Mouse (Mus musculus) bone marrow macrophage, adult 2 months (primary cell): ENCODE data around the gene Klk1b1.

Experiments
- CTCF ChIP-seq: IDR thresholded peaks from 2 replicates; pipeline ENCODE4 v1.5.1; 2012; ENCODE audit warnings: low read depth, mild to moderate bottlenecking, low read length, moderate library complexity
- POLR2A ChIP-seq: IDR thresholded peaks from 2 replicates; pipeline ENCODE4 v1.6.1; 2012; ENCODE audit warnings: mild to moderate bottlenecking, low read depth, low read length, borderline replicate concordance

DNA sequence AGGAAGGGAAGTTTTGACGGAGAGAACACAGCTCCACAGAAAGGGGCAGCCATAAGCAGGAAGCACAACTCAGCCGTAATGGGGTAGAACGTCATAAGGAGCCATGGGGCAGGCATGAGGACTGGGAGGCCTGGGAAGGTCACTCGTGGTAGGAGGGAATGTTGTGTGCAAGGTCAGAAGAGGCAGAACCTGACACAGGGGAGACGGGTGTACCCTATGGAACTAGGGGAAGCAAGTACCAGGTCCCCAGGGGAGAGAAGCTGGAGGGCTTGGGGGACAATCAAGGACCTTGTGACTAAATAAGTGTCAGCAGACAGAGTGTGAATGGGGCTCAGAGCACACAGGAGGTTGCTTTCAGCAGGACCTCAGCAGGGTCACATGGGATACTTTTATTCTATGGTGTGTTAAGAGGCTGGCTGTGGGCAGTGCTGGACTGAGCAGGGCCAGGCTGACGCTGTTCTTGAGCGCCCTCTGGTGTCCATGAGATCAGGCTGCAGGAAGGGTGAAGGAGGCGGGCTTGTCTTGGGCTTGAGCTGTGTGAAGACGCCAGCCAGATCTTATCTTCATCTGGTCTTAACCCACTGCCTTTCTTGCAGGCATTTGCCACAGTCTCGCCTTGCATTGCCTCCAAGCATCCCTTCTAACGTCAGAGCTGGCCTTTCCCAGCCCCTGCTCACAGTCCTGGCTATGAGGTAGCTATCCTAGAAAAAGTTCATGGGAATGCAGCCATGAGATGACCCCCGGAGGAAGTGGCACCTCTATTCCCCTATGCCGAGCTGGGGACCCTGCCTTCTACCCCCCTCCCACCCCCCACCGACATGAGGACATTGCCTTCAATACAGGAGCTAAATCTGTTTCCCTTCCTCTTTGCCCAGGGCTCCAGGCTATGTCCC is 46.7 kb upstream of the Klk1b1 start:
- TF ChIP-seq CTCF (peak; percentile 58), POLR2A (no peak)
